Mouse (Mus musculus): ENCODE measurements around the gene Notch2.
"Not testable (repeated sequence)": the region's sequence is repeated elsewhere in the genome, so short reads cannot be mapped to it uniquely, and the experiment has no call there.

The Notch2 gene

DNA sequence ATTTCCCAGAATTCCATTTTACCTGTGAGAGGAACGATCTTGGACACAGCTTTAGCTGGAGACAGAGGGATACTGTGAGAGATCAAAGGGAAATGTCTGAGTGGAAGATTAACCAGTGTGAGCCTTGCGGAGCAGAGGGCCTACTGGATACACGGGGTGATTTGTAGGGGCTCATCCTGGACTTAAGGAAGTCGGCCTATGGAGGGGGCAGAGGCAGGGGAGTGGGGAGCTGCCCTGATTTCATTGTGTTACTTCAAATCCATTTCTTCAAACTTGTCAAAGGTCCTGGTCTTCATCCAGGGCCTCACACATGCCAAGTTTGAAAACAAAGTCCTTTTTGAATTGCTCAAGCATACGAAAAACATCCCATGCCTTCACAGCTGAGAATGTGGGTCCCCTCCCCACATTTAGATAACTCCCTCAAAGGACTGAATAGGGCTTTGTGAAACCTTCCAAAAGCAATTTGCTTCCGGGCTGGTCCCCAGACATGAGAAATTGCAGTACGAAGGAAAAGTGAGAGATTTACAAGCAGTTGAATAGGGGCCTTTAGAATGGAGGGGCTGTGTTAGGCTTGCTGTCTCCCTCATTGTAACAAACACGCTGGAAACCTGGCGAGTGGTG is 91.6 kb downstream of the Notch2 start:
- DNase-seq (ENCODE audit: low spot score), result no peak

DNA sequence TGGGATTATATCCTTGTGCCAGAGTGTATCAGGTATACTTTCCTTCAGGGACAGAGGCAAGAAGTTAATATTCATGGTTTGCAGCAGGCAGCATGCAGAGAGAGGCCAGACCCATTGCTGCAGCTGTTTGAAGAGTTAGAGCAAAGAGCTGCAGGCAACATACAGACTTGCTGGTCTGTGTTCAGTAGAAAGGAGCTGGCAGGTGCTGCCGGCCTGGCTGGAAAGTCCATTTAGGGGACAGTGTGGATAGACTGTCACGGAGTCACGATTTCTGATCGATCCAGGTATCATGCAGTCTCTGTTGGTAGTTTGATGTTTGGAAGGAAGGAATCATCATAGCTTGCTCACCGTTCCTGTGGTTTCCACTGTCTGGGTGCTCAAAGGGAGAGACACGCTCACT is 92.2 kb downstream of the Notch2 start:
- DNase-seq (ENCODE audit: low spot score), result no peak

GRCm38 (mm10) chr3:98106115-98106514 is 92.8 kb downstream of the Notch2 start:
- no peak for DNase-seq (ENCODE audit: low spot score)

DNA sequence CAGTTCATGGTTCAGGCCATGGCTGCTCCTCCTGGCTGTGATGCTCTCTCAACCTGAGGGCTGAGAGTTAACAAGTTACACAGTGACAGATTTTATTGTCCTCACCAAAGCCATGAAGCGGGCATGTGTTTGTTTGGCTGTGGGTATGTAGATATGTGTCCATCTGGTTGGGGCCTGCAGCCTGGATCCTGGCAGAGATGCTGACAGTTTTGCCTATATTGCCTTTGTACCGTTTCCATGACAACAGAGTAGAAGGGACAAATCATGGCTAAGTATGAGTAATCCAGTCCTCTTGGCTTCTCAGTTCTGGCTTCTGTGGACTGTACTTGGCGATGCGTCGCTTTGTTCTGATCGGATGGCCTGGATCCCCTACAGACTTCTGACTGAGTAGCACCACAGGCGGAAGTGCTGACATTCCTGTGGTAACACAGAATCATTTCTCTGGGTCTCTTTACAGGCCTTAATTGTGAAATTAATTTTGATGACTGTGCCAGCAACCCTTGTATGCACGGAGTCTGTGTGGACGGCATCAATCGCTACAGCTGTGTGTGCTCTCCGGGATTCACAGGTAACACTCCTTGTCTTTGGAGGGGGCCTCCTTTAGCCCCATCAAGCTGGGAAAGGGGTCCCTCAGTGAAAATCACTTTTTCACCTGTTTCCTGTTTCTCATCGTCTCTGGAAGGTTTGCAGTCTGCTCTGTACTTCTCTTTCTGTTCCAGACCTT is 93.4 kb downstream of the Notch2 start:
- DNase-seq (ENCODE audit: low spot score), result no peak

DNA sequence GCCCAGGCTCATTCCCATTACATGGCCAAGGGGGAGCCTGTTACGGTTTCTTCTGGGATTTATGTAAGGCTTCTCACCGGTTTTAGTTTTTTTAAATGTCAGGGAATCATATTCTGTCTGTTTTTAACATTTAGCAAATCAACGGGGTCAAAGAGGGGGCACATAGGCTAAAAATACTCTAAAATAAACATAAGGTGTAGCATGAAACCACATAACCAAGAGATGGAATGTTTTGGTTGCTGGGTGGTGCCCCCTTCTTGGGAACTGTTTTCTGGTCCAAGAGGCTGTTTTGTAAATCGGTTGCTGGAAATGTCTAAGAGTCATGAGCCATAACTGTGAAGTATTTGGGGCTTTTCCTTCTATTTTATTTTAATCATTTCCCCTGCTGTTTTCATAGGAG is 95.1 kb downstream of the Notch2 start:
- DNase-seq (ENCODE audit: low spot score), result no peak

DNA sequence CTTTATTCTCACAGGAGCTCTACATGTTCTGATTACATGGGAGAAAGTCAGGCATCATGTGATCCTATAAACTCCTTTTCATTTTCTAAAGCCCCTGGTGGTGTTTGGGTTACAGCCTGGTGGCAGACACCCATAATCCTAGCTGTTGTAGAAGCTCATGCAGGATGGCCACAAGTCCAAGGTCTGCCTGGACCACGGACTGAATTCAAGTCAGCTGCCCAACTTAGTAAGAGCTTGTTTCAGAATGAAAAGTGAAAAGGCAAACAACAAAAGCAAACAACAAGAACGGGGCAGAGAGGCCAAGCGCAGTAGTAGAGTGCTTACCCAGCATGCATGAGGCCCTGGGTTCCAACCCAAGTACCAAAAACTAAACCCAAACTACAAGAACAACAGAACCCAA is 95.5 kb downstream of the Notch2 start:
- DNase-seq (ENCODE audit: low spot score), result no peak

GRCm38 (mm10) chr3:98110610-98111009 is 97.3 kb downstream of the Notch2 start:
- DNase-seq (ENCODE audit: low spot score), result no peak

GRCm38 (mm10) chr3:98118252-98118651 is 104.9 kb downstream of the Notch2 start:
- no peak for DNase-seq (ENCODE audit: low spot score)

DNA sequence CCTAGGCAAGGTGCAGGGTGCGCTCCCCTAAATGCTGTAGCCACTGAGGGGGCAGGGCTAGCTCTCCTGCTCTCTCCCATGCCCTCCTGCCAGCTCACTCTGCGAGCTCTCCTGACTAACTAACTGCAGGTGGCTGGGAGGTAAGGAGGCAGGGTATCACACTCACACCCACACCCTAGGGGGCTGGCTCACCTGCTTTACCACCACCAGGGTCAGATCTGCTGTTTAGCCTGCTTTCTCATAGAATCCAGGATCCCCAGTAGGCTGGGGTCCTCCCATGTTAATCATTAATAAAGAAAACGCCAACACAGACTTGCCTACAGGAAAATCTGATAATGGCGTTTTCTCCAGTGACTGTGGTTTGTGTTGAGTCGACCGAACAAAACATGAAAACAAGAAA is 106.0 kb downstream of the Notch2 start:
- DNase-seq (ENCODE audit: low spot score), result no peak

DNA sequence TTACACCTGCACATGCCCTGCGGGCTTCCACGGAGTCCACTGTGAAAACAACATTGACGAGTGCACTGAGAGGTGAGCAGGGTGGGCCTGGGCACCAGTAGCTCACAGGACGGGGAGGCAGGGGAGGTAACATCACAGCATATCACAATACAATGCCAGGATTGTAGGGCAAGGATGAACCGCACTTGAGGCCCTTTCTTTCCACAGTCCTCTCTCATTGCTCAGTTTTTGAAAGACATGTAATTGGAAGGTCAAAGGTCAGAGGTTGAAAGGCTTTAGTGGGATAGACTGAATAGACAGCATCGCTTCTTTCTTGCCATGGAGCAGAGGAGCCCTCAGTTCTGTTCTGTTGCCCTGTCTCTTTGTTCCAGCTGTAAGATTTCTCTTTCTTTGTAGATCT is 107.6 kb downstream of the Notch2 start:
- DNase-seq (ENCODE audit: low spot score), result no peak

DNA sequence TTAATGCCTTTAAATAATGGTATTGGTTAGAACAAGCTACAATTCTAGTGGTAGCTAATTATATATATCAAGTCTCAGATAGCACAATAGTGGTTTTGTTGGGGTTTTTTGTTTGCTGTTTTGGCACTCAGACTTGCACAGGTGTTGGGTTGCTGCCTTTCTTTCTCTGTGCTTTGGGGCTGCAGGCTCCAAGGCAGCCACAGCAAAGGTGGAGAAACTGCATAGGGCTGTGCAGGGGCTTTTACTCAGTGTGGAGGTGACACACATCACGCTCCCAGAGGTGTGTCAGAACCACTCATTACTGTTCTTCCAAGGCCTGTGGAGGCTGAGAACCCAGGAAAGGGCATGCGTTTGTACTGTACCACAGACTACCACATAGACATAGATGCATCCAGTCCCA is 114.4 kb downstream of the Notch2 start:
- DNase-seq (ENCODE audit: low spot score), result no peak

DNA sequence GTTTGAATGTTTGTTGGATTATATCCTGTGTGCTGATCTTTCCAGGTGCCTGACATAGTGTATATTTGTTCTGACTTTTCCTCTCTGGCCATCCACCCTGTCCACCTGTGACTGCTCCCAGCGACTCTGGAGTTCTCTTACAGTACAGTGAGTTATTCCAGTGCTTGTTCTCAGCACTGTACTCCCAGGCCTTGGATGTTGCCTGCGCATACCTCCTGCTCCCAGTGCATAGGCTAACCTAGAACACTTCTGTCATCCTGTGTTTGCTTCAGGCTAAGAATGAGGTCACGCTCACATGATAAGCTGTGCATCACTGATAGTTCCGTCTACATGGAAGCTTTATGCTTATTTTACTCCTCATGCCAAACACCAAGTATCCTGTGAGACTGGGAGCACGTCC is 115.4 kb downstream of the Notch2 start:
- DNase-seq (ENCODE audit: low spot score), result no peak

GRCm38 (mm10) chr3:98132140-98132539 is 118.8 kb downstream of the Notch2 start:
- DNase-seq (ENCODE audit: low spot score), result not testable (repeated sequence)

DNA sequence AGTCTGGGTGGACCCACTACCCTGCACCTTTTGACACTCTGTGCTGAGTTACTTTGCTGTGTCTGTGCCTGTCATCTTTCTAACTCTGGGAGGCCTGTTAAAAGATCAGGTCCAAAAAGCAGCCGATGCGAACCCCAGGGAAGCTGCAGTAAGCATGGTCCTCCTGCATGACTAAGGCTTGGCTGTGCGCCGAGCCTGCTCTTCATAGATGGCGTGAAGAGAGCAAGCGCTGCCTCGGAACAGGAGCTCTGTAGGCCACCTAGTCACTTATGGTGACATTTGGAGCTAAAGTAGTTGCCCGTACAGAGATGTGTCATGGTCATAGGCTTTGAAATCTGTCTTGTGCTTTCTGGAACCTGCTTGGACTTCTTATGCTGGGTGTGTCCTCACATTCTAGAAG is 119.3 kb downstream of the Notch2 start:
- DNase-seq (ENCODE audit: low spot score), result no peak

DNA sequence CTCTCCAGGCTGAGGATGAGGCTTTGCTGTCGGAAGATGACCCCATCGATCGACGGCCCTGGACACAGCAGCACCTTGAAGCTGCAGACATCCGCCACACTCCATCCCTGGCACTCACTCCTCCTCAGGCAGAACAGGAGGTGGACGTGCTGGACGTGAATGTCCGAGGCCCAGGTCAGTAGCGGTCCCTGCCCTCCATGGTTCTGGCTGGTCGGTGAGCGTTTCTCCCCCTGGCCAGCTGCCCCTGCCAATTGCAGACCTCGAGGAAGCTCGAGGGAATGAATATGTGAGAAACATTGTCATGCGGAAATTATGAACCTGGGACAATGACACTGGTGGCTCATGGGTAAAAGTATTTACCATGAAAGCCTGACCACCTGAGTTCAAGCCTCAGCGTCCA is 128.1 kb downstream of the Notch2 start:
- no peak for DNase-seq (ENCODE audit: low spot score)

GRCm38 (mm10) chr3:98142862-98143261 is 129.5 kb downstream of the Notch2 start:
- no peak for DNase-seq (ENCODE audit: low spot score)

- no peak for DNase-seq (ENCODE audit: low spot score)
Measured at GRCm38 (mm10) chr3:98145204-98145603, 131.9 kb downstream of the Notch2 start.

DNA sequence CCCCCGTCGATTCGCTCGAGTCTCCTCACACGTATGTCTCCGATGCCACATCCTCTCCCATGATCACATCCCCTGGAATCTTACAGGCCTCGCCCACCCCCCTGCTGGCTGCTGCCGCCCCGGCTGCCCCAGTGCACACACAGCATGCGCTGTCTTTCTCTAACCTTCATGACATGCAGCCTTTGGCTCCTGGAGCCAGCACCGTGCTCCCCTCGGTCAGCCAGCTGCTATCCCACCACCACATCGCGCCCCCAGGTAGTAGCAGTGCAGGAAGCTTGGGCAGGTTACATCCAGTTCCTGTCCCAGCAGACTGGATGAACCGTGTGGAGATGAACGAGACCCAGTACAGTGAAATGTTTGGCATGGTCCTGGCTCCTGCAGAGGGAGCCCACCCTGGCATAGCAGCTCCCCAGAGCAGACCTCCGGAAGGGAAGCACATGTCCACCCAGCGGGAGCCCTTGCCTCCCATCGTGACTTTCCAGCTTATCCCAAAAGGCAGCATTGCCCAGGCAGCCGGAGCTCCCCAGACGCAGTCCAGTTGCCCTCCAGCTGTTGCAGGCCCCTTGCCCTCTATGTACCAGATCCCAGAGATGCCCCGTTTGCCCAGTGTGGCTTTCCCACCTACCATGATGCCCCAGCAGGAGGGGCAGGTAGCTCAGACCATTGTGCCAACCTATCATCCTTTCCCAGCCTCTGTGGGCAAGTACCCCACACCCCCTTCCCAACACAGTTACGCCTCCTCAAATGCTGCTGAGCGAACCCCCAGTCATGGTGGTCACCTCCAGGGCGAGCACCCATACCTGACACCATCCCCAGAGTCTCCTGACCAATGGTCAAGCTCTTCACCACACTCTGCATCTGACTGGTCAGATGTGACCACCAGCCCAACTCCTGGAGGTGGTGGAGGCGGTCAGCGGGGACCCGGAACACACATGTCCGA is 133.4 kb downstream of the Notch2 start:
- no peak for DNase-seq (ENCODE audit: low spot score)

- DNase-seq (ENCODE audit: low spot score), result no peak
Measured at GRCm38 (mm10) chr3:98147706-98148105, 134.4 kb downstream of the Notch2 start.

DNA sequence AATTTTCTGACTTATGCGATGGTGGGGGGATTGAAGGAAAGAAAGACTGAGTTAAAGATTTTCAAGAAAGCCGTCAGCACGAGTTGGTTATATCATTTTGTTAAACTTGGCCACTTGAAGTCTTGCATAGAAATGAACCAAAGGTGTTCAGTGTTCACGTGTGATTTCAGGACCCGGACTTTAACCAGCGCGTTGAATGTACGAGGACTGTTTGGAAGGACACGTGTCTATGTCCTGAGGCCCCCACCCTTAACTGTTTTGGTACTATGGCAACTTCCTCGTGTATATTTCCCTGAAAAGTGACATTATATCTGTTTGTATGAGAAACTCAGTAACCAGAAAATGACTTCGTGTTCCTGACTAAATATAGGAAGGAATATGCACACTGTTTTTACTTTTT is 136.6 kb downstream of the Notch2 start:
- DNase-seq (ENCODE audit: low spot score), result no peak

GRCm38 (mm10) chr3:98151016-98151415 is 137.7 kb downstream of the Notch2 start:
- DNase-seq (ENCODE audit: low spot score), result no peak

DNA sequence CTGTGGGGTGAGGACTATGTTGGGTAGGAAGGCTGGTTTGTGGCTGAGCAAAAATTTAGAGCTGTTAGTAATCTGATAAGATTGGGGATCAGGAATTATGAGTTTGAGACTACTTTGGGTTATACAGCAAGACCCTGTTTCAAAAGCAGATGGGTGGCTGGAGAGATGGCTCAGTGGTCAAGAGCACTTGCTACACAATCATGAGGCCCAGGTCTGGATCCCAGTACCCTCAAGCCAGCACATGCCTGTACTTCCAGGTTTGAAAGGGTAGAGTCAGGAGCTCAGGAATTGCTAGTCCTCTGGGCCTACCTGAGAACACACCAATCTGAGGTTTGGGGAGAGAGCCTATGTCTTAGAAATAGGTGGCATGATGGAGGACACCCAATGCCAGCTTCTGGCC is 140.1 kb downstream of the Notch2 start:
- no peak for DNase-seq (ENCODE audit: low spot score)

GRCm38 (mm10) chr3:98156158-98156557 is 142.8 kb downstream of the Notch2 start:
- DNase-seq (ENCODE audit: low spot score), result no peak

Measured in urinary bladder, postnatal 25 days (tissue).